Mouse (Mus musculus) cerebellum, adult 11-12 months (tissue): ENCODE results near the gene Pak1.

Experiments
- DNase-seq: peaks from one replicate; pipeline ENCODE4 v3.0.0; 2022

The Pak1 gene

DNA sequence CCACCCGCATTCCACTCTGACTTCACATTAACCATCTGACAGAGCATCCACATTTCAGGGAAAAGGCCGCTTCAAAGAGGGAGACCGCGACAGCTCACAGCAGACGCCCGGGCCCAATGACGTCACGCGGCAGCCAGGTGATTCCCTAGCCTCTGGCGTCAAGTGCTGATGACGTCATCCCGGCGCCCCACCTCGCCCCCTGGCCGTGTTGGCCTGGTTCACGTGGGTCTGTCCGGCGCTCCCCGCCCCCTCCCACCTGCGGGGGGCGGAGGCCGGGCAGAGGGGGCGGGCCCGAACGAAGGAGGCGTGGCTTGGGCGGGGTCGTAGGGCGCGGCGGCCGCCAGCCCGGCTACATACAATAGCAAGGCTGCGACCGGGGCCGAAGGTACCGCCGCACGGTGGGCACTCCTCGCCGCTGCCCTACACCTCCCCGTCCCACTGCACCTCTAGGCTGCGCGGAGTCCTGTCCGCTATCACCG, at the start of gene Pak1:
Pak1 (plus strand) TSS at position 352 of the 479 bp plus-strand sequence.
- DNase-seq, result peak; percentile 89

- no peak for DNase-seq
These were observed 47.4 kb upstream of the Pak1 start for GRCm38 (mm10) chr7:97740948-97741347.

- no peak for DNase-seq
These were observed 46.5 kb upstream of the Pak1 start for GRCm38 (mm10) chr7:97741756-97742291.

DNA sequence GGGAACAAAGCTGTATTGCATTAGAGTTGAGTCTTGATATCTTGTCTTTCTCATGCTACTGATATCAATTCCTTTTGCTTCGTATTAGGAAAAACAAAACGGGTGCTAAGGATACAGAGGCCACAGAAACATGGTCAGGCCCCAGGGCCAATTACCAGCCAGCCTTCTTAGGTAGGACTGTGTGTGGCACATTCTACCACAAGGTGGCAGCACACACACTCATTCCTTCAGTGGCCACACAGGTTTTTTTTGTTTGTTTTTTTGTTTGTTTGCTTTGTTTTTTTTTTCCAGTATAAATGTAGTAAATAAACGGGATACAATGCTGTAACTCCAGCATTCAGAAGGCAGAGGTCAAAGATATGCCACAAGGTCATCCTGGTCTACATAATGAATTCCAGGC, 43.0 kb upstream of the Pak1 start:
- no peak for DNase-seq

GRCm38 (mm10) chr7:97747176-97747707, 41.1 kb upstream of the Pak1 start:
- no peak for DNase-seq

DNA sequence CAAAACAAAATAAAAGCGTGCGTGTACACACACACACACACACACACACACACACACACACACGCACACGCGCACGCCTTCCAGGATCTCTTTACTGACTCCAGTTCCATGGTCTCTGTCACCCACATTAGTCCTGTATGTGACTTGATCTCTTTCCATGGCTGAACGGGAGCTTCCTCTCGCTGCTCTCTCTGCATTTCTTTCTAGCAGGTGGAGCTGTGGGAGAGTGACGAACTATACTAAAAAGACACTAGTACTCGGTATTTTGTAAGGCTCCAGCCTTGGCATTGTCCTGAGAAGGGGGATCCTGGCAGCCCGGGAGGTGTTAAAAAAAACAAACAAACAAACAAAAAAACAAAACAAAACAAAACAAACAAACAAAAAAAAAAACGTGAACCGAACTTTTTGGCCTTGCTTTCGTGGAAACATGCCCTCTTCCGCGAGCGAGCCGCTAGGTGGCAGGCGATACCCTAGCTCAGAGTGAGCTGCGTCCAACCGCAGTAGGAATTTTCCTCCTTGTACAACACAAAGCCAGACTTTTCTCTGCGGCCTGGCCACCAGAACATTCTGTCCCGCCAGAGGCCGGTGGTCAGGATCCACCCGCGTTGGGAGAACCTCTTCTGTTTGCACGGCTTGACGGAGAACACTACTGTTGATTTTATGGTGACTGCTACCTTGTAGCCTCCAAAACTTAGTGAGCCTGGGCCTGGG, 40.4 kb upstream of the Pak1 start:
- DNase-seq, result peak; percentile 79

DNA sequence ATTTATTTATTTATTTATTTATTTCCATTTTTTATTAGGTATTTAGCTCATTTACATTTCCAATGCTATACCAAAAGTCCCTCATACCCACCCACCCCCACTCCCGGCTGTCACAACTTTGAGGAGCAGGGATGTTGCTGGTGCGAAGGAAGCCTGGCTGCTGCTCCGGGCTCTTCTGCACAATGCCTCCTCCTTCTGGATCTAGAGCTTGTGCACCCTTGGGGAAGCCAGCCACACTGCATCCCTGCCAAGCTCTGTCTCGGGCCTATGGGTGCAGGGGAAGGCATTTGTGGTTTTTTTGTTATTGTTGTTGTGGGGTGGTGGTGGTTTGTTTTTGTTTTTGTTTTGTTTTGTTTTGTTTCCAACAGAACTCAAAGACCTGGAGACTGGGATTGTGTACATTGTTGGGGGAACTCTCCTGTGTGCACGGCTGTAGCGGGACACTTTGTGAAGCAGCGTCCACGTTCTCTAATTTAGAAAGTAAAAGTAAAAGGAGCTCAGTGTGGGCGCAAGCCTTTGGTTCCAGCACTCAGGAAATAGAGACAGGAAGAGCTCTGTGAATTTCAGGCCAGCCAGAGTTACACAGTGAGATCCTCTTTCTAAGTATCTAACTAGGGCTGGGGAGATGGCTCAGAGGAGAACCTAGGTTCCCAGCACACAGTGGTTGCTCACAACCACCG, 39.7 kb upstream of the Pak1 start:
- DNase-seq, result no peak

- DNase-seq, result no peak
These were observed 38.8 kb upstream of the Pak1 start for GRCm38 (mm10) chr7:97749207-97750190.

DNA sequence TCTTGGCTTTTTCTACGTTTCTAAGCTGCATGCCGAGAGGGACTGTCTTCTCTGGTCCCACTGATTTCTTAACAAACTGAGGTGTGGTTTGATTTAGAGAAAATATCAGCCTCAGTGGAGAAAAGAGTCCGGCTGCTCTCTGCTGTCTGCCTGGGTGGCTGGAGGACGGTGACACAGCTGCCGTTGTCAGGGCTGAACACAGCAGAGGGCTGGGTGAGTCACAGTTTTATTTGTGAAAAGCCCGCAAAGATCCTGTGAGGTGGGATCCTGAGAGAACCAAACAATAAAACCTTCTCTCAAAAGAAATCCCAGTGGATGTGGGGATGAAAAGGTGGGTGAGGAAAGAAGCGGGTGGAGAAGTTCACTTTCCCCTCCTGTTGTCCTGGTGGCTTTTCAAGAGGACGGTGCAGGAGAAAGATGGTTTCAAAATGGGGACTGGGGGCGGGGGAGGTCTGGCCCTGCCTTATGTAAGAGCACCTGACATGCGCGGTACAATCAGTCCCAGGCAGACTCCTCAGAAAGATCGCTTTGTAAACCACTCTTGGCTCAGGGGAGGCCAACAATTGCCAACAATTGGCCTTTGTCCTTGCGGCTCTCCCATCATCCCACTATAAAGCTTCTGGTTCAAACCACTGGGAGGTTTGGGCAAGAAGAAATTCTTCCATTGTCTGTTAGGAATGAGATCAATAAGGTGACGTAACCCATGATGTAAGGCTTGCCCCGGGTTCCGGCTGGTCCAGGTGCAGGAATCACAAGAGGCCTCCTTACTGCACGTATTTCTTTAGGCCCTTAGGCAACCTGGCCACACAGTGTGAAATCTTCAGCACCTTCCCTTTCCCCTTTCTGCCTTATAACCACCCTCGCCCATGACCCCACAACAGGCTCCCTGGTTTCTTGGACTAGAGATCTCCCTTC, 31.1 kb upstream of the Pak1 start:
- DNase-seq, result peak; percentile 54

DNA sequence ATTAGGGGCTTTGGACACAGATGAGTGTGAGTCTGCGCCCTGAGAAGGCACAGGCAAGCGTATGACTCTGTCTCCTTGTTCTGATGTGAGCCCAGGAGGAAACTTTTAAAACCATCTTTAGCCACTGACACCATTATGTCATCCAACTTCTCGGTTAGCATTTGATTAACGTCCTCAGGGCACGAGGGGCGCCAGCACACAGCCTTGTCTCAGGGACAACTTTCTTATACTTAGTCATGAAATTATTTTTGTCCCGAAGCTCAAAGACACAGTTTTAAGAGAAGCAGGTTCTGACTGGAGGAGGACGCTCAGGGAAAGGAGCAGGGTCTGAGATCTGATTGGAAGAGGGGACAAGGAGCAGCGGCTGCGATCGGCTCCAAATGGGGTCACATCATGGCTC, 23.8 kb upstream of the Pak1 start:
- no peak for DNase-seq

DNA sequence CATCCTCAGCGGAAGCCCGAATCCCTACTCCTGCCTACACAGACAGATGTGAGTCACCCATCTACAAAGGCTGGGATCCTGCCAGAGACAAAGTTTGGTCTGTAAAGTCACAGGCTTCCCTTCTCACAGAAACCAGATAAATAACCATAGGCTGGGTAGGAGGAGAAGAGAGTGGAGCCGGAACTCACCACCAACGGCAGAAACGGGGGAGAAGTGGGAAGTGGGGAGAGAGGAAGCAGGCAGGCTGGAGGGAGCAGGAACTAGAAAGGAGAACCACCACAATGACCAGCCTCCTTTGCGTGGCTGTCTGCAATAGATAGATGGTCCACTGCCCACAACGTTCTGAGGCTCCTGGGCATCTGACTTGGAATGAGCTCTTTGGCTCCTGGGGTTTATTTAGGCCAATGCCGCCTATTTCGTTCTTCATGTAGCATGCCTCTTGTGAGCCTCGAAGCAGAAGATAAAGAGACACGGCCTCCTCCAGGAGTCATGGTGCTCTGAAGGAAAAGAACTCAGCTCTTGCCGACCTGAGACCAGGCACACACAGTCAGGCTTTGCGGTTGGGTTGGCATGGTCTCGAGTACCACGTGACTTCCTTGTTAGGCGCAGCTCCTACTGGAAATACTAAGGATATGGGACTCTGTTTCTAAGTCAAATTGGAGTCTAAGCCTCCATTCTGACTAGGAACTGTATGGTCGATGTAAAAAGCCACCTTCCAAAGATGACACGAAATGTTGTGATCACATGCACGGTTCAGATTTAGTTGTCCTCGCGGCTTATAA, 23.0 kb upstream of the Pak1 start:
- no peak for DNase-seq

DNA sequence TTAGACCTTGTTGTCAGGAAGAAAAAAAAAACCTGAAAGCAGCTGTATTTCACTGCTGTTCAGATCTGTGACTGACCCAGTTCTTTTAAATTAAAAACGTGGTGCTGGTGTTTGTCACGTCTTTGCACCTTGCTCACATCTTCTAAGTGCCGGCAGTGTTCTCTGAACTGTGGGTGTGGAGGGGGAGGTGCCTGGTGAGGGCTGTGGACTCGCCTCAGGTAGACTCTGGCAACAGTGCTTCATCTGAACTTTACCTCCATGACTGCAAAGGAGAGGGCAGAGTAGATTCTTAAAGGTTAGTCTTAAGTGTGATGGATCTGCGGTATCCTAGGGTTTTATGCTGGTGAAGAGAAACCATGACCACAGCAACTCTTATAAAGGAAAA, 22.4 kb upstream of the Pak1 start:
- DNase-seq, result no peak

DNA sequence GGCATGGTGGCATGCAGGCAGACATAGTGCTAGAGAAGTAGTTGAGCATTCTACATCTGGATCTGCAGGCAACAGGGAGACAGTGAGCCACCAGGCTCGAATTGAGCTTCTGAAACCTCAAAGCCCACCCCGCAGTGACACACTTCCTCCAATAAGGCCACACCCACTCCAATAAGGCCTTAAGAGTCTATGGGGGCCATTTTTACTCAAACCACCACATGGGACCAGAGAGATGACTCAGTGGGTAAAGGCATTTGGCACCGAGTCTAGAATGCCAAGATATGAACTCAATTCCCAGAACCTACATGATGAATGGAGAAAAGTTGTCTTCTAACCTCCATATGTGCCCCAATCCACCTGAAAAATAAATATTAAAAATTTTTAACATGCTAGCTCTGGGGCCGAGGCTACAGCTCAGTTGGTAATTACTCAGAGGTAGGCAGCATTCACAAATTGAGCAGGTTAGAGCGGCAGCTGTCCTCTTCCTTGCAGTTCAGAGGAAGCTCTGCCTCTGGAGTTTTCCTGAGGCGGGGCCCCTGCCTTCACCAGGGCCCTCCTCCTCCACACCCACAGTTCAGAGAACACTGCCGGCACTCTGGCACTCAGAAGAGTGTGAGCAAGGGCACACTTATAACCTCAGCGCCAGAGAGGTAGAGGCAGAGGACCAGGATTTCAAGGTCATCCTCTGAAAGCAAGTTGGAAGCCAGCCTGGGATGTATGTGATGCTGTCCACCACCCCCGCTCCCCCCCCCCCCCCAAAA, 21.8 kb upstream of the Pak1 start:
- DNase-seq, result no peak

DNA sequence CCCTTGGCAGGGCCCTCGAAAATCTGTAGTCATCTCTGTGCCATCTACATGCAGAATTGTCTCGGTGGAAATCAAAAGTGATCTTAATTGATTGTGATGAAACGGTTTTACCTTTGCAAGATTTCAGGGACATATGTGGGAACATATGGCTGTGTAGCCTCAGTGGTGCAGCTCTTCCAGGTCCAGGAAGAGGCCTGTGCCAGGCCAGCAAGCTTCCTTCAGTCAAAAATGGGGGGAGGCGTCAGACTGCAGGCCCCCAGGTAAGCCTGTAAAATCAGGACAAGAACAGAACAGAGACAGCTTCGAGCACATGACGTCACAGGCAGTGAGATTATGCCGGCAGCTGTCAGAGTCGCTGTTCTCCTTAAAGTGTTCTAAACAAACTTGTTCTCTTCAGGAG, 20.5 kb upstream of the Pak1 start:
- peak; percentile 73 for DNase-seq

DNA sequence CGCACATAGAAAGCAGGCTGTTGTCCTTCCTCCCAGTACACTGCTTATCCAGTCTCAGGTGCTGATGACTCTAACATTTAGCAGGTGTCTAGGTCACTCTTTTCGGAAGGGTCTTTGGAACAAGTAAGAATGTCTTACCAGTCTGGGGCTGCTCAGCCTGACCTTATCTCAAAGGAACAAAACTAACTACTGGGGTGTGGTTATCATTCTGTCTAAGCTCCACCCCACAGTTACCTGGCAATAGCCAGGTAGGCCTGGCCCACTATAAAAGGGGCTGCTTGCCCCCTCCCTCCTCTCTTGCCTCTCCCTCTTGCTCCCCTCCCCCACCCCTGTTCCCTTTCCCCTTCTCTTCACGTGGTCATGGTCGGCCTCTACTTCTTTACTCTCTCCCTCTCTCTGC, 19.3 kb upstream of the Pak1 start:
- DNase-seq, result no peak

DNA sequence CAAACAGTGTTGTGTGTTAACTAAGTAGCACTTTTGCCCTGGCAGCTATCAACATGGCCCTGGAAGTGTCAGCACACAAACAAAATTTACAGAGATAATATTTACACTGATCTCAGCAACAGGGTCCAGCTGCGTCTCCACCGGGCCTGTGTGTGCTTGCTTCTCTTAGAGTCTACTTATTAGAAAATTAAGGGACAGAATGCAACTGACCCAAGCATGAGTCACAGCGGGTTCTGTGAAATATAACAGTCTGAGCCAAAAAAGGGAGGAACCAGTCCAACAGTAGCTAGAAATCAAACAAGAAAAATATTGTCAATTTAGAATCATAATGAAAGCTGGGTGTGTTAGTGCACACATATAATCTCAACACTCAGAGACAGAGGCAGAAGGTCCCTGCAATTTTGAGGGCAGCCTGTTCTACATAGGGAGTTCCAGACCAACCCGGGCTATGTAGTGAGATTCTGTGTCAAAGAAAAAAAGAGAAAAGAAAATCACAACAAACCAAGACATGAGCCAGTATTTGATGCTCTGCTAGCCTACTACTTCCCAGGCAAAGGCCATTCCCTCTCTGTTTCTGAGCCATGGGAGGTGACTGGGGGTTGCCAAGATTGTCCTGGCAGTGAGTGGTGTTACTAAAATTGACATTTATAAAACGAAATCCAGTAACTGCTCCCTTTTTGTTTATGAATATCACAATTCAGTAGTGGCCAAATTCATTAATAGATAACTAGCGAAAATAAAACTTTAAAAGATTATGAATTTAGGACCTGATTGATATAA, 17.3 kb upstream of the Pak1 start:
- DNase-seq, result no peak

- DNase-seq, result no peak
These were observed 13.0 kb upstream of the Pak1 start for GRCm38 (mm10) chr7:97775380-97775779.

GRCm38 (mm10) chr7:97775923-97776322, 12.4 kb upstream of the Pak1 start:
- no peak for DNase-seq

DNA sequence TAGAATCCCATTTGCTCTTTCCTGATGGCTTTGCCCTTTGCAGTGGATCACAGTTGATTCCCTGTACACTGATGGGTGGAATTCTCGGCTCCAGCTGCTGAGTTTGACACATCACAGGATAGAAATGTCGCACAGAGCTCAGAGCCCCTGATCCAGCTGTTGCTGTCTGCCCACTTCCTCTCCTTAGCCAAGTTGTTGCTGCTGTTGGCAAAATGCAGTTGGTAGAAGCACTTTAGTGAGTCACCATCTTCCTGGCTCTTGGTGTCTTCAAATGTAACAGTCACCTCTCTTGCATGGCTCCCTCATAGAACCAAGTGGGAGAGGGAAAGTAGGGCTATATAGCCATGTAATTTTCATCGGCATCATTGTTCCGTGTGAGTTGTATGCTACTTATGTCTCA, 11.2 kb upstream of the Pak1 start:
- DNase-seq, result no peak
